Mouse (Mus musculus): ENCODE results near the gene Stxbp5.
"Not testable (repeated sequence)": the region's sequence is repeated elsewhere in the genome, so short reads cannot be mapped to it uniquely, and the experiment has no call there.

The Stxbp5 gene

DNA sequence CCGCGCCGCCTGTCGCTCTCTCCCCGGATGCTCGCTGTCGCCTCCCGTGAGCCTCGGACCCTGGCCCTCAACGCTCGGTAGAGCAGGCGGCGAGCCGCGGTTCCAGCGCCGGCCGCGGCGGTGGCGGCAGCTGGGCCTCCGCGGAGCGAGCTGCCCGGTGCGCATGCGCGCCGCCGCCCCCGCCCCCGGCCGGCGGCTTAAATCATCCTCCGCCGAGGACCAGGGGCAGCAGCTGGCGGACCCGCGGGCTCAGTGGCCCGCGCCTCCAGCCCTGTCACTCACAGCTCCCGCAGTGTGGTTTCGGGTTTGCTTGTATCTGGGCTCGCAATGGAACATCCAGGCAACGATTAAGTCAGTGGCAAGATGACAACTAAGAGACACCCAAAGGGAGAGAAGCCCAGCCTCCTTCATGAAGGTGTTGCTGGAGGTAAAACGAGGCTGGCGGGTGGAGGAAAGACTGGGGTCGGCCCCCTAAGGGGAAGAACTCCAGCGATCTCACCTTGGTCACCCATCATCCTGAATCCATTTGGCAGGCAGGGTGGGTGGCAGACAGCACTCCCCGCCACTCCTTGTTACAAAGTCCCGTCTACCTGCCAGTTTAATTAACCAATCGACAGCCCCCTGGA, at the start of gene Stxbp5:
Gene Stxbp5, minus strand, starts transcription at position 9 of the 626 bp plus-strand sequence.
- DNase-seq (ENCODE audit: low spot score in 2 of 2) = peak; percentile 55 to 64

DNA sequence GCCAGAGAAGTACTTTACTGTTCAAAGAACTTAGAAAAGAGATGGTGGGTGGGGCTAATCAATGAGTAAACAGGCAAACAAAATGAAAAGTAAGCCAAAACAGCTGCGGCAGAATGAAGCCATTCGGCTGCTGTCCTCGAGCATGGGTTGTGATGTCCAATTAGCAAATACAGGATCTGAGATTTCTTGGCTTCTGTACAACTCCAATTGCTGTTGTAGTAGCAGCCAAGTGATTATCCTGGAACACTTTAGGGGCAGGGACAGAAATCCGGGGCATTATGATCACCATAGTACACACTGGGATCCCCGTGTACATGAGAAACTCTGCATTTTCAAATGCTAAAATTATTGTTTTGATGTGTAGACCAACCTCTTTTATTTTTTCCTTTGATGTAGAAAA, 11.5 kb upstream of the Stxbp5 start:
- no peak for DNase-seq (ENCODE audit: low spot score in 2 of 2)

DNA sequence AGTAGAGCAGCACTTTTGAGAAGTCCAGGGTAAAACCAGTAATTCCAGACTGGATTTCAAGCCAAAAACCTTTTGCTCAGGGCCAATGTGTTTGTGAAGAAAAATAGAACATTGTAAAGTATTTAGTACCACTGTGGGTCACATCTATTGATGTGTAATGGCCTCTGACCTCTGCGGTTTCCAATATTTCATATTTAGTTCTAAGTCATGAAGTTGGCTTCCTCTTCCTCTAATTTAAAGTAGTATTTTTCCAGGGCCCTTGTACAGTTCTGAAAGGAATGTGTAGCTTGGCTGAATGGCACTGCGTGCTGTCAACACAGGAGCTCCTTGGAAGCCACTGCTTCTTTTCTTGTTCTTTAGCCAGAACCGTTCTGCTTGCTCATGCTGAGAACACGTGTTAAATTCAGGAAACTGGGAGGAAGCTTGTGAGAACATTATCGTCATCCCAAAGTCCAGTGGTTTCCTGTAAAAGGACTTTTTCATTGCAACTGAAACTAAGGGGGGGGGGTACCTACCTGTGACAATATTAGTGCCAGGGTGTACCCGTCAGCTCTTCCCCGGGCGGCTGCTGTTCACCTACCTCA, 7.1 kb upstream of the Stxbp5 start:
- DNase-seq (ENCODE audit: low spot score in 2 of 2) = no peak

GRCm38 (mm10) chr10:9907519-9907918, 6.6 kb upstream of the Stxbp5 start:
- DNase-seq (ENCODE audit: low spot score in 2 of 2) = no peak

GRCm38 (mm10) chr10:9906185-9906584, 5.3 kb upstream of the Stxbp5 start:
- DNase-seq (ENCODE audit: low spot score in 2 of 2) = no peak

GRCm38 (mm10) chr10:9901697-9902239, 889 bp upstream of the Stxbp5 start:
- DNase-seq (ENCODE audit: low spot score in 2 of 2) = peak; percentile 32 to 58

GRCm38 (mm10) chr10:9900315-9901070, 386 bp downstream of the Stxbp5 start:
- peak; percentile 16 to 36 for DNase-seq (ENCODE audit: low spot score in 2 of 2)

- DNase-seq (ENCODE audit: low spot score in 2 of 2) = no peak
Measured at GRCm38 (mm10) chr10:9899816-9900215, 1.1 kb downstream of the Stxbp5 start.

DNA sequence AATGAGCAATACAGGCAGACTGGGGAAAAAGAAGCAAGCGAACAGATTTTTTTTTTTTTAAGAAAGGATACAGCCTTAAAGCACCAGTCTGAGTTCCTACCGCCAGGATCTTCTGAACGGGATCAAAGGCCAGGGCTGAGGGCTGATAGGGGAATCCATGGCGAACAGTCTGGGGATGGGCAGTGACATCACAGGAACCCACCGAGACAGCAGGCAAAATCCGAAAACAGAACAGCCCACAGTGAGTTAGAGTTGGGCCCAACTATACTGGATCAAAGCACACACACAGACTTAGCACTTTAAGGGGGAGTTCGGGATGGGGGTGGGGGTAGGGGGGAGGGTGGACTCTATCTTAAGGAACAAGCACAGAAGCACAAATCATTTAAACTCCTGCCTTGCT, 1.8 kb downstream of the Stxbp5 start:
- no peak for DNase-seq (ENCODE audit: low spot score in 2 of 2)

GRCm38 (mm10) chr10:9897852-9898251, 3.0 kb downstream of the Stxbp5 start:
- DNase-seq (ENCODE audit: low spot score in 2 of 2) = no peak

DNA sequence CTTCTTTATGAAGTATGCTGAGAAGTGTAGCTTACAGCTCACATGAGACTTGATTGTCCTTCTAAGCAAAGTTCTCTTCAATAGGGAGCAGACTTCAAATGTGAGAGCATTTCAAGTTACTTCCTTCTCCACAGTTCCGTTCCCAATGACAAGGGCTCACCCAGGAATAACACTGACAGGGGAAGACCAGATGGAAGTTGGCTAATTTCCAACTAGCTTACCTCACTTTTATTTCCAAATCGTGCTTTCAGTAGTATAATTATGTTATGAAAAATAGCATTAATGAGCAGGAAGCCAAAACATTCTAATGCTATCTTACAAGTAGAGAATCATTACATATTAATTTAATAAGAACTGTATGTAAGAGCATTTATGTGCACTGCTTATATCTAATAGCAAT, 7.3 kb downstream of the Stxbp5 start:
- no peak for DNase-seq (ENCODE audit: low spot score in 2 of 2)

DNA sequence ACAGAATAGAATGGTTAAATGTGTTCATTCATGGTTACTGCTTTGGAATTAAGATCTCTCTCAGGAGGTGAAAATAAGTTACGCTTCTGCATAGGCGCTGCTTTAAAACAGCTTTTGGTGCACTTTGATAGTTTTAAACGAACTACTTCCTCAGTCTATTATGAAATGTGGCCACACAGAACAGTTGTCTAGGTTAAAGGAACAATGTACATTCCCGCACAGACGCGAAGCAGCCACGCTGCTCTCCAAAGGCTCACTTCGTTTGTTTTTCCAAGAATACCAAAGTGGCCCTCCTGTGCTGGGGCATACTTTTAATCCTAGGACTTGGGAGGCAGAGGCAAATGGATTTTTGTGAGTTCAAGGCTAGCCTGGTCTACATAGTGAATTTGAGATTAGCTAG, 11.2 kb downstream of the Stxbp5 start:
- DNase-seq (ENCODE audit: low spot score in 2 of 2) = no peak

DNA sequence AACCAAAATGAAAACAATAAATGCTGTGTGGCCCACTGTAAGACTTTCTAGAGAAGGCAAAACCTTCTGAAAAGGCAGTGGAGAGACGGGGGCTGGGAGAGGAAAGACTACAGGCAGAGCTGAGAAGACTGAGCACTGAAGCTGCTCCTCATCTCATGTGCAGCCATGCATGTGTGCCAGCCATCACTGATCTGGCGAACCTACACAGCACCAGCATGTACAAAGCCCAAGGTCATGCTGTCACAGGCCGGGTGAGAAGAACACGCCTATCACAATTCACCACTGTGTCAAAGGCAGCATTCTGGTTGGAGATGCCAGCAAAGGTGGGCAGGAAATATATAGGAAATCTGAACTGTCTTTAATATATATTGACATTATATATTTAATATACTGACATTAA, 12.2 kb downstream of the Stxbp5 start:
- DNase-seq (ENCODE audit: low spot score in 2 of 2) = no peak

- DNase-seq (ENCODE audit: low spot score in 2 of 2) = not testable (repeated sequence)
Measured at GRCm38 (mm10) chr10:9881781-9882320, 19.0 kb downstream of the Stxbp5 start.

- no peak for DNase-seq (ENCODE audit: low spot score in 2 of 2)
Measured at GRCm38 (mm10) chr10:9880070-9880728, 20.7 kb downstream of the Stxbp5 start.

DNA sequence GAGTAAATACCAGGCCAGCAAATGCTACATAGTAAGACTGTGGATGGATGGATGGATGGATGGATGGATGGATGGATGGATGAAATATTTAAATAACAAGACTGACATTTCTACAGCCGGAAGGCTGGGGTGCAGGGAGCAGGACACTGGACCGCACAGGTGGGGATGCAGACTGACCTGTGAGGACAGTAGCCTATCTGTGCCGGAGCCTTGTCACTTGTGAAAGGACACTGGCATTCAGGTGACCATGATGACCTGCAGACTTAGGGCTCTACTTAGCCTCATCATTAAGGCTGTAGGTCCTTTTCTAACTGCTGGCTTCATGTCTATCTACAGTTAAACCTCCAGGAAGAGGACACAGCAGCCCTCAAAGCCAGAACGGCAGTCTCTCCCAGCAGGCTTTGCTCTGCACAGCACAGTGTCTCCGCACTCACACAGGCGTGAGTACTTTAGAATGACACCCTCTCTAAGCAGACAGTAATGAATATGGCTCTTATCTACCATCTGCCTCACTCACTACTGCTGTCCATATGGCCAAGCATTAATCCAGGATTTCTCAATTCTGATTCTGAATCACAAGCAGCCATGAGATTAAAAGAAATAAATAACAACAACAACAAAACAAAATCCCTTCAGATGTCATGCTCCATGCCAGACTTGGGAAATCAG, 21.9 kb downstream of the Stxbp5 start:
- DNase-seq (ENCODE audit: low spot score in 2 of 2) = no peak

GRCm38 (mm10) chr10:9875905-9876304, 25.0 kb downstream of the Stxbp5 start:
- no peak for DNase-seq (ENCODE audit: low spot score in 2 of 2)

DNA sequence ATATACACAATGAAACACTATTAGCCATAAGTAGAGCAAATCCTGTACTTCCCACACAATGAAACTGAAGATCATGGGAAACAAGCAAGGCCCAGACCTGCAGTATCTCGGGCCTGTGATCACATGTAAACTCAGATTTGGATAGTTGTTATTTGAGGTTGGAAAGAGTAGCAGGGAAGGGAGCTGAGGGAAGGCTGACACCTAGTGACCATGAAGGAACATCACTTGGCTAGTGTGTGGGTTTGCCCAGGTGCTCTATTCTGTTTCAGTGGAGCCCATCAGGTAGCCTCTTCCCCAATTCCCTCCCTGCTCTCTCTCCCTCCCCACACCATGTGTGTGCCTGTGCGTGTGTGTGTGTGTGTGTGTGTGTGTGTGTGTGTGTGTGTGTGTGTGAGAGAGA, 28.7 kb downstream of the Stxbp5 start:
- no peak for DNase-seq (ENCODE audit: low spot score in 2 of 2)

DNA sequence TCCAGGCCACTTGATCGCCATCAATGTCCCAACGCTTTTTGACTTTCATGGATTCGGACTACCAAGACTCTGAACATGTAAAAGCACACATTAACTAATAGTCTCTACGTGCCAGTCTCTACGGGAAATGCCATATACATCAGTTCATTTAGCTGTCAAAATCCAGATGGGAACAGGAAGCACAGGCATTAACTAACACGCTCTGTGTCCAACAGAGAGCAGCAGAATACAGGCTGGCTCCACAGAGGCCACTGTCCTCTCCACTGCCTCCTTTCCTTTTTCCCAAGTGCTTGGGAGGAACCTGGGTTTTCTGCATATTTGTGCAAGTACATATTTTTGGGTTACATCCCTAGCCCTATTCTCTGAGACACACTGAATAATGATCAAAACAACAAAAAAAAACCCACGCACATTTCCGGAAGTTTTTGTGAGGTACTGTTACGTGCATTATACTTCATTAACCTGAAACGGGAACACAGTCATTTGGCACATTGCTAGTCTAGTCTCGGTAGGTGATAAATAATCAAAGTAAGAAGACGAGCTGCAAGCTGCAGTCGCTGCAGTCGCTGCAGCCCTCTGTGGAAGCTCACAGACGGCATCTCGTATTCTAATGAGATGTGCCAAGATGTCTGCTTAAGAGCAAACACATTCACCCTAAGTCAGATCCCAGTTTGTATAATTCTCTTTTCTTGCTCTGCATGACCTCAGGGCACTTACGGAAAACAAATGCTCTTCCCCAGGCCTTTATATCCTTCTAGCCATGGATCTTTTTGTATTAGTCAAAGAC, 33.9 kb downstream of the Stxbp5 start:
- DNase-seq (ENCODE audit: low spot score in 2 of 2) = no peak

- no peak for DNase-seq (ENCODE audit: low spot score in 2 of 2)
Measured at GRCm38 (mm10) chr10:9860022-9860421, 40.9 kb downstream of the Stxbp5 start.

DNA sequence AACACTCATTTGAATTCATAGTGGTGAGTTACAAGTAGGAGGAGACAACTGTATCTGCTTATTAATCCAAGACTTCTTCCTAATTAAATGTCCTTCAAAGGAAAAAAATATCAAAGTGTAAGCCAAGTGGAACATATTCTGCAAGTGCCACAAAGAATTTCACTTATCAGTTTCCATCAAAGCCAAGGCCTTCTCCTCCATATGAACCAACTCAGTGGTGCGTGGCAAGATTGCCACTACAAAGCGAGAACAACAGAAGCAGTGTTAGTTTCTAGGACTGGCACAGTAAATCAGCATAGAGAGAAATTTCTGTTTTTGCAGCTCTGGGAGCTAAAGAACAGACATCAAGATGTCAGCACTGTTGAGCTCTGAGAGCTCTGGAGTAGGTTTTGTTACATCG, 41.4 kb downstream of the Stxbp5 start:
- no peak for DNase-seq (ENCODE audit: low spot score in 2 of 2)
